Mouse (Mus musculus): ENCODE measurements around the gene Prkrip1. TPM values are rescaled to one million over a fixed set of nuclear protein-coding genes. Genes with fewer than 3 reads are reported as not detected.

The Prkrip1 gene
- total and polyA plus RNA-seq, 3 experiments = 45.5 to 94.8 (median 47.7) TPM

GRCm38 (mm10) chr5:136147704-136148103 is 51.1 kb downstream of the Prkrip1 start:
- H3K27me3 ChIP-seq (replicated peaks) = no peaks in the 10 kb centered on the region
- H3K9ac ChIP-seq (ENCODE audit: insufficient read depth, low read depth) = no peak overlapping the region
- peaks cover 0 to 9% of the 10 kb centered on the region in 2 experiments for H3K36me3 ChIP-seq (replicated peaks in 1 of 2; ENCODE audit: control insufficient read depth in 1 of 2, insufficient read depth in 1 of 2, low read length in 1 of 2)
- no peaks in the 10 kb centered on the region for H3K79me2 ChIP-seq (replicated peaks; ENCODE audit: control insufficient read depth, extremely low read depth, insufficient read depth, poor library complexity, severe bottlenecking)
- H3K9me3 ChIP-seq (replicated peaks; ENCODE audit: low read length) = peaks cover 3% of the 10 kb centered on the region
- H3K27ac ChIP-seq (ENCODE audit: insufficient read depth, low read depth) = no peak overlapping the region
- DNase-seq (ENCODE audit: extremely low read depth) = no peak
- no peak for TF ChIP-seq GABPA (IDR thresholded peaks at IDR 0.05; ENCODE audit: insufficient replicate concordance, low read depth, low read length)
- no peak for TF ChIP-seq KAT2A (IDR thresholded peaks at IDR 0.05; ENCODE audit: insufficient replicate concordance, low read length)
- TF ChIP-seq CHD2 (IDR thresholded peaks at IDR 0.05; ENCODE audit: low read length) = no peak
- TF ChIP-seq RCOR1 (conservative IDR thresholded peaks at IDR 0.05; ENCODE audit: low read depth, low read length) = no peak
- no peak for TF ChIP-seq POLR2A (IDR thresholded peaks at IDR 0.05; ENCODE audit: low read depth, low read length)
- TF ChIP-seq MEF2A (IDR thresholded peaks at IDR 0.05; ENCODE audit: borderline replicate concordance, low read depth, low read length) = no peak
- TF ChIP-seq MYC (IDR thresholded peaks at IDR 0.05; ENCODE audit: low read depth, low read length) = no peak
- TF ChIP-seq MAFK (IDR thresholded peaks at IDR 0.05; ENCODE audit: insufficient replicate concordance, low read length) = no peak
- no peak for TF ChIP-seq ZMIZ1 (IDR thresholded peaks at IDR 0.05; ENCODE audit: low read depth, low read length)
- no peak for TF ChIP-seq MAX (IDR thresholded peaks at IDR 0.05; ENCODE audit: low read length)
- no peak for TF ChIP-seq CTCF (conservative IDR thresholded peaks at IDR 0.05 in 1 of 2, IDR thresholded peaks at IDR 0.05 in 1 of 2; ENCODE audit: low read depth in 2 of 2, low read length in 2 of 2)
- TF ChIP-seq ETS1 (conservative IDR thresholded peaks at IDR 0.05; ENCODE audit: low read depth, low read length) = no peak
- no peak for TF ChIP-seq POLR2AphosphoS2 (IDR thresholded peaks at IDR 0.05; ENCODE audit: low read depth, low read length)
- no peak for TF ChIP-seq USF1 (IDR thresholded peaks at IDR 0.05; ENCODE audit: low read depth, low read length)
- TF ChIP-seq CHD1 (IDR thresholded peaks at IDR 0.05; ENCODE audit: low read depth, low read length) = no peak
- TF ChIP-seq JUND (conservative IDR thresholded peaks at IDR 0.05; ENCODE audit: low read depth, low read length) = no peak
- no peak for TF ChIP-seq ZNF384 (IDR thresholded peaks at IDR 0.05; ENCODE audit: low read depth, low read length)
- TF ChIP-seq HCFC1 (IDR thresholded peaks at IDR 0.05; ENCODE audit: low read depth, low read length) = no peak
- TF ChIP-seq RAD21 (IDR thresholded peaks at IDR 0.05; ENCODE audit: low read depth, low read length) = no peak
- in situ Hi-C loops (cut with MboI; ENCODE audit: low pct_ligation_motif_present, low pct_unique_long_range_greater_than_20kb, low sequenced_read_pairs) = no loop called here
- dilution Hi-C loops (cut with MboI; ENCODE audit: extremely low pct_ligation_motif_present, extremely low pct_unique_long_range_greater_than_20kb, low sequenced_read_pairs) = no loop called here
- H3K4me3 ChIP-seq (replicated peaks in 1 of 3; ENCODE audit: low read depth in 2 of 3, low read length in 2 of 3, poor library complexity in 1 of 3) = no peak overlapping the region
- H3K4me2 ChIP-seq (ENCODE audit: insufficient read depth, low read depth, poor library complexity, severe bottlenecking) = no peak overlapping the region
- H3K4me1 ChIP-seq (ENCODE audit: control insufficient read depth in 1 of 2, insufficient read depth in 2 of 2) = peaks cover 6 to 38% of the 10 kb centered on the region in 2 experiments; a peak in 3 of 4 replicates

- H3K27me3 ChIP-seq (replicated peaks) = no peaks in the 10 kb centered on the region
- H3K4me2 ChIP-seq (ENCODE audit: insufficient read depth, low read depth, poor library complexity, severe bottlenecking) = no peak overlapping the region
- H3K27ac ChIP-seq (ENCODE audit: insufficient read depth, low read depth) = no peak overlapping the region
- H3K9ac ChIP-seq (ENCODE audit: insufficient read depth, low read depth) = no peak overlapping the region
- peaks cover 2 to 11% of the 10 kb centered on the region in 2 experiments for H3K36me3 ChIP-seq (replicated peaks in 1 of 2; ENCODE audit: control insufficient read depth in 1 of 2, insufficient read depth in 1 of 2, low read length in 1 of 2)
- H3K9me3 ChIP-seq (replicated peaks; ENCODE audit: low read length) = peaks cover 7% of the 10 kb centered on the region
- no peak for TF ChIP-seq TBP (conservative IDR thresholded peaks at IDR 0.05; ENCODE audit: low read depth, low read length)
- TF ChIP-seq EP300 (IDR thresholded peaks at IDR 0.05; ENCODE audit: low read length) = no peak
- TF ChIP-seq MYC (IDR thresholded peaks at IDR 0.05; ENCODE audit: low read depth, low read length) = no peak
- TF ChIP-seq HCFC1 (IDR thresholded peaks at IDR 0.05; ENCODE audit: low read depth, low read length) = no peak
- no peak for TF ChIP-seq UBTF (IDR thresholded peaks at IDR 0.05; ENCODE audit: low read depth, low read length)
- no peak for TF ChIP-seq MXI1 (IDR thresholded peaks at IDR 0.05; ENCODE audit: low read depth, low read length)
- TF ChIP-seq ELF1 (IDR thresholded peaks at IDR 0.05; ENCODE audit: low read depth, low read length) = no peak
- TF ChIP-seq POLR2A (IDR thresholded peaks at IDR 0.05; ENCODE audit: low read depth, low read length) = no peak
- no peak for TF ChIP-seq CHD2 (IDR thresholded peaks at IDR 0.05; ENCODE audit: low read length)
- no peak for TF ChIP-seq ZMIZ1 (IDR thresholded peaks at IDR 0.05; ENCODE audit: low read depth, low read length)
- no peak for TF ChIP-seq ZNF384 (IDR thresholded peaks at IDR 0.05; ENCODE audit: low read depth, low read length)
- no peak for TF ChIP-seq USF2 (conservative IDR thresholded peaks at IDR 0.05; ENCODE audit: low read depth, low read length)
- TF ChIP-seq ZKSCAN1 (IDR thresholded peaks at IDR 0.05; ENCODE audit: borderline replicate concordance, low read depth, low read length) = no peak
- TF ChIP-seq RAD21 (IDR thresholded peaks at IDR 0.05; ENCODE audit: low read depth, low read length) = no peak
- no peak for TF ChIP-seq MEF2A (IDR thresholded peaks at IDR 0.05; ENCODE audit: borderline replicate concordance, low read depth, low read length)
- H3K4me1 ChIP-seq (ENCODE audit: control insufficient read depth in 1 of 2, insufficient read depth in 2 of 2) = peaks cover 6 to 38% of the 10 kb centered on the region in 2 experiments; a peak in 3 of 4 replicates
- no peak overlapping the region for H3K4me3 ChIP-seq (replicated peaks in 1 of 3; ENCODE audit: low read depth in 2 of 3, low read length in 2 of 3, poor library complexity in 1 of 3)
- in situ Hi-C loops (cut with MboI; ENCODE audit: low pct_ligation_motif_present, low pct_unique_long_range_greater_than_20kb, low sequenced_read_pairs) (no loop called here), dilution Hi-C loops (cut with MboI; ENCODE audit: extremely low pct_ligation_motif_present, extremely low pct_unique_long_range_greater_than_20kb, low sequenced_read_pairs) (no loop called here)
- no peaks in the 10 kb centered on the region for H3K79me2 ChIP-seq (replicated peaks; ENCODE audit: control insufficient read depth, extremely low read depth, insufficient read depth, poor library complexity, severe bottlenecking)
- no peak for DNase-seq (ENCODE audit: extremely low read depth)
Observed at GRCm38 (mm10) chr5:136146936-136147335, 51.8 kb downstream of the Prkrip1 start.

Measured in CH12.LX (cell line).